Mouse (Mus musculus) erythroblast, adult 5-6 weeks (primary cell): ENCODE results near the gene Brap. TPM values are rescaled to one million over a fixed set of nuclear protein-coding genes. Genes with fewer than 3 reads are reported as not detected.
"Not testable (repeated sequence)": the region's sequence is repeated elsewhere in the genome, so short reads cannot be mapped to it uniquely, and the experiment has no call there.

Source experiments
- ATAC-seq: replicated peaks from 2 replicates; pipeline ENCODE4 v1.8.0; 2016; ENCODE audit warnings: moderate number of reproducible peaks, mild to moderate bottlenecking, moderate TSS enrichment, inconsistent platforms; ENCODE audit not compliant: poor library complexity, low FRiP score, severe bottlenecking
- total RNA-seq, 2 experiments: library from RNA; stranded (forward) in 1 of 2; stranded (reverse) in 1 of 2; fragments of 150-400 nt in 1 of 2; fragments of 200-764, 138-1000 nt in 1 of 2; gene quantifications; 2 replicates each; pipeline versions ENCODE4 v1.2.3 to v1.2.4; 2015 to 2017; ENCODE audit warnings: low replicate concordance in 2 of 2

The Brap gene
- 30.4 and 45.1 TPM in 2 replicates for total RNA-seq (2015; ENCODE audit: low replicate concordance)
- total RNA-seq (2017; ENCODE audit: low replicate concordance) = 67.0 and 88.8 TPM in 2 replicates

DNA sequence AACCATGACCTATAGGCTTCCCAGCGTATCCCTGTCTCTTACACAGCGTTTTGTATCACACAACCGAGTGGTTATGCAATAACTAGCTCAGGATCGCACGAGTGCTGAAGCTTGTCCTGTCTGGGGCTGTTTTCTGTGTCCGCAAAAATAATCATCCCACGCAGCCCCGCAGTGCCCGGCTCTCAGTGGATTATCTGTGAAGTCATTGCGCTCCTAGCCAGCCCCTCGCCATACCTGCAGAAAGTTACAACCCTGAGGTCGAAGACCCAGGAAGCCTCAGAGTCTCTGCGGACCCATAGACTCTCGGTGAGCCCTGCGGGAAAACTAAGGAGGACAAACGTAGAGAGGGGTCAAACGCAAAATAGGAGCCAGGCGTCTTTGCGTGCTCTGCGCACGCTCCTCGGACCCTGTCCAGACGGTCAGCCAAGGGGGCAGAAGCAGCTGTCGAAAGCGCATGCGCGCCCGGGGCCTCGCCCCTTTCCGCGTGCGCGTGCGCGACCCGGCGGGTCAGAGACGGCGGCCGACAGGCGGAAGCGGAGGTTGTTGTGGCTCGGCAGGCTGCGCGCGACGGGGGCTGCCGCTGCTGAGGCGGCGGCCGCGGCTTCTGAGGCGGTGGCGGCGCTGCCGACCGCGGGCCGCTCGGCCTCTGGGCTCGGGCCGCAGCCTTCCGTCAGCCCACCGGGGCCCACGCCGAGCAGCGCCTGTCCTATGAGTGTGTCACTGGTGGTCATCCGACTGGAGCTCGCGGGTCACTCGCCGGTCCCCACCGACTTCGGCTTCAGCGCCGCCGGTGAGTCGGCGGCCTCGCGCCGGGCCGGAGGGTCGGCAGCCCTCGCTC, at the start of gene Brap, which contains the start of gene Acad10:
TSS of gene Brap (plus strand) at position 505 of the 838 bp plus-strand sequence.
TSS of gene Acad10 (minus strand) at position 456 of the 838 bp plus-strand sequence.
- peak; percentile 90 for ATAC-seq

GRCm38 (mm10) chr5:121612036-121612435, 48.3 kb upstream of the Brap start:
- no peak for ATAC-seq

DNA sequence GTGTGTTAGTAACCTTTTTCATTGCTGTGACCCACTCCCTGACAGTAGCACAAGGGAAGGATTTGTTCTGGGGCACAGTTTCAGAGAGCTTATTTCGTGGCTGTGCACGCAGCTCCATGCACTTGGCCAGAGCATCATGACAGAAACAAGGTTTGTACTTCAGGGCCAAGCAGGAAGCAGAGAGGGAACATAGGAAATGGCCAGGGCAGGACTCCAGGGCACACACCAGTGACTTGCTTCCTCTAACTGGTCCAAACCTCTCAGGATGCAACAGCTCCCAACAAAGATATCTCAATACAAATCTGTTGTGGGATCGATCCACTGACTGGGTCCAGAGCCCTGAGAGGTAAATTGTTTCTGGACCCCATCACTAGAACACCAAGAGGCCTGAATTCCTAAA, 45.4 kb upstream of the Brap start:
- ATAC-seq = not testable (repeated sequence)

DNA sequence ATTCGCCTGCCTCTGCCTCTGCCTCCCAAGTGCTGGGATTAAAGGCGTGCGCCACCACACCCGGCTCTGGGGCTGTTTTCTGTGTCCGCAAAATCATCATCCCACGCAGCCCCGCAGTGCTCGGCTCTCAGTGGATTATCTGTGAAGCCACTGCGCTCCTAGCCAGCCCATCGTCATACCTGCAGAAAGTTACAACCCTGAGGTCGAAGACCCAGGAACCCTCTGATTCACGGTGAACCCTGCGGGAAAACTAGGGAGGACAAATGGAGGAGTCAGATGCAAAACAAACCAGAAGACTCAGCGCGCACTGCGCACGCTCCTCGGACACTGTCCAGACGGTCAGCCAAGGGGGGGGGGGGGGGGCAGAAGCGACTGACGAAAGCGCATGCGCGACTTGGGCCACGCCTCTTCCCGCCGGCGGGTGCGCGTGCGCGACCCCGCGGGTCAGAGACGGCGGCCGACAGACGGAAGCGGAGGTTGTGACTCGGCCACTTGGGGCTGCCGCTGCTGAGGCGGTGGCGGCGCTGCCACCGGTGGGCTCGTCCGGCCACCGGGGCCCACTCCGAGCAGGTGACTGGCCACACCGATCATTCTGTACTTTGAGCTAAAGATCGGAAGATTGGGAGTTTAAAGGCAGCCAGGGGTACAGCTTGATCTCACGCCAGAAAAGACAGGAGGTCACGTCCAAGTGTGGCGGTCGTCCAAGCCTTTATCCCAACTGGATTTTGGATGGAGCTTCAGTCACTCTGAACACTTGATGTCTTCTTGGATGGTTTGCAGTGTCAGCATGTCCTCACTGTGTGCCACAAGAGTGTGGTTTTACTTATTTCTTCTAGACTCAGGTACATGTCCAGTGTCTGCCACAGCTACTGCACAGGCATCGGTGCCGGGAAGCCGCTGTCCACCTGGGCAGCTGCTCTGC, 41.5 kb upstream of the Brap start, which contains the start of gene Acad12:
TSS of gene Acad12 (minus strand) at position 347 of the 922 bp plus-strand sequence.
- ATAC-seq = peak; percentile 79

DNA sequence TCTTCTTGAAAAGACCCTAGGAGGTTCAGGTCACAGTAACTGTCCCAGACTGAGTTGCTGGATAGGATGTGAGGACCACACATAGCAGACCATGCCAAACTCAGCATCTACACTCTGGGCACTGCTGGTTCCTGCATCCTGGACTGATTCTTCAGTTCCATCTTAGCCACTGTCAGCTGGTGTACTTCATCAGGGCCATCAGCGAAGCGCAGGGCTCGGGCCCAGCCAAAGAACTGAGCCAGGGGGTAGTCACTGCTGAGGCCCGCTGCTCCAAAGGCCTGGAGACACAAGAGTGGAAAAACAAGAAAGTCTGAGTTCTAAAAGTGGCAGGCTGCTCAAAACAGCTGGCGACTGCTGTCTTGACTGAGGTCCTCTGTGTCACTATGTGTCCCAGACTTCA, 39.3 kb upstream of the Brap start:
- no peak for ATAC-seq

DNA sequence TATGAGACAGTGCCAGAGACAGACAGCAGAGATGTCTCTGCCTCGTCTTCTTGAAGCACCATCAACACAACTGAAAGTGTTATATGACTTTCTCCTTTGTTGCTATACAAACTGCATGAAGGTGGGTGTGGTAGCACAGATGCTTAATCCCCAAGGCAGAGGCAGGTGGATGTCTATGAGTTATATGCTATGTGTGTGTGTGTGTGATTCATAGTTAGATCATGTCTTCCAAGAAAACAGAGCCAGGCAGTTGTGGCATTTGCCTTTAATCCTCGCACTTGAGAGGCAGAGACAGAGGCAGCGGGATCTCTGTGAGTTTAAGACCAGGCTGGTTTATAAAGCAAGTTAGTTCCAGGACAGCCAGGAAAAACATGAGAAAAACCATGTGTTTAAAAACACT, 37.1 kb upstream of the Brap start:
- no peak for ATAC-seq

DNA sequence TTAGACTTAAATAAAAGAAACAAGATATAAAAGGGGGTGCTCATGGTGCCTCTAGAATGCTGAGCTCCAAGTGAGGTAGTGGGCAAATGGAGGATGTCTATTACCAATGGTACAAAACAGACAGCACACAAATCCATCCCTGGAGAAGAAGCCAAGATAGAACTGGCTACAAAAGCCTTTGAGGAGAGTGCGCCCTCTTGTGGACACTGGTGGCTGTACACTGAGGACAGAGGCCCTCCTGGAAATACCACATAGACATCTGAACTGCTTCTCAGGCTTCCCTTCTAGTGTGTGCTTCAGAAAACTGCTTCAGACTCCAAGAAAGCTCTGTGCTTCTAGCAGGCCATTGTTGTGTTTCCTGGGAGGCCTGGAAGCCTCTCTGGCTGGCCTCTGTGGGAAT, 32.5 kb upstream of the Brap start:
- ATAC-seq = peak; percentile 80

DNA sequence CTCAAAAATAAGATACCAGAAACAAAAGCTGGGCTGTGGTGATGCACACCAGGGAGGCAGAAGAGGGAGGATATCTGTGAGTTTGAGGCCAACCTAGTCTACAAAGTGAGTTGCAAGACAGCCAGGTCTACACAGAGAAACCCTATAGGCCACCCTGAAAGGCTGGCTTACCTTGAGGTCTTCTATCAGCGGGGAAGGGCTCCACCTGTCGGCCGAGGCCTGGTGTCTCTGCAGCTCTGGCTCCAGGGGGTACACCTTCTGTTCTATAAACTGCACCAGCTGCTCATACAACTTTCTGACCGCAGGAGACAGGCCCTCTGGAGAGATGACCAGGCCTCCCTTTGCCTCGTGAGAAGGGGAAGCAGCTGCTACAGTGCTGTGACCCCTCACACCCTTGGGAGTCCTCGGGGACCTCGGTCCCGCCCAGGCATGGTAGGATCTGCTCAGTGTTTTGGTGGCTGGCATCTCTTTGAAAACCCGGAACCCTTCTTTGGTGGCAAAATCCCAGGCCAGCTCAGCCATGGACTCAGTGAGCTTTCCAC, 29.2 kb upstream of the Brap start:
- not testable (repeated sequence) for ATAC-seq

DNA sequence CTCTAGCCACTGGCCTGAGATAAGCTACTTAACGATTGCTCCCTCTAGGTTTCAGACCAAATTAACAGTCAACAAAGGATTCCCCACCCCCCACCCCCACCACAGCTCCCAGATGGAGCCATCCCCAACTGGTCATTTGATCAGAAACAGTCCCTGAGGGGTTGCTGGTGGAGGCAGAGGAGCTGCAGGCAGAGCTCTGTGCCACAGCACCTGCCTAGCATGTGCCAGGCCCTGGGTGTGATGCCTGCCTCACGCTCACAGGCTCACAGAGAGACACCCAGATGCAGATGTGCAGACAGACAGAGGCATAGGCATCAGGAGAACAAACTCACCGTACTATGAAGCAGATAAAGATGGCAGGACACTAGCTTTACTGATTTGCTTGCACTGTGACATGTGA, 27.6 kb upstream of the Brap start:
- no peak for ATAC-seq

GRCm38 (mm10) chr5:121634668-121635067, 25.7 kb upstream of the Brap start:
- ATAC-seq = no peak

- ATAC-seq = no peak
These were observed 23.1 kb upstream of the Brap start for GRCm38 (mm10) chr5:121637296-121637695.

GRCm38 (mm10) chr5:121639601-121640000, 20.8 kb upstream of the Brap start:
- no peak for ATAC-seq

DNA sequence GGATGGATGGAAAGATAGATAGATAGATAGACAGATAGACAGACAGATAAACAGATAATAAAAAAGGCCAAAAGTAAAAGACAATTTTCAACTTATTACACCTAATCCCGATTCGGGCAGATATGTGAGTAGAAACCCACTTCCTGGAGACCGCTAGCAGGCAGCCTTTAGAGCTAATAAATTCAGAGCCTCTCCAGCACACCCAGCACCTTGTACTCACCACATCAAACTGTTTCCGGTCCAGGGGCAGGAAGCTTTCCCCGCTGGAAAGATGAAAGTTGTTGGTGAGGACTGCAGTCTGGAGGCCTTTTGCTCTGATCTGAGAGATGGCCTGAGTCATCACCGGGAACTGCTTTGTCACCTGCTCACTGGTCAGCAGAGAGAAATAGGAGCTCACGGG, 11.2 kb upstream of the Brap start:
- 0 out of 2 replicates have a peak, but pooled peaks have one; percentile 24 for ATAC-seq

DNA sequence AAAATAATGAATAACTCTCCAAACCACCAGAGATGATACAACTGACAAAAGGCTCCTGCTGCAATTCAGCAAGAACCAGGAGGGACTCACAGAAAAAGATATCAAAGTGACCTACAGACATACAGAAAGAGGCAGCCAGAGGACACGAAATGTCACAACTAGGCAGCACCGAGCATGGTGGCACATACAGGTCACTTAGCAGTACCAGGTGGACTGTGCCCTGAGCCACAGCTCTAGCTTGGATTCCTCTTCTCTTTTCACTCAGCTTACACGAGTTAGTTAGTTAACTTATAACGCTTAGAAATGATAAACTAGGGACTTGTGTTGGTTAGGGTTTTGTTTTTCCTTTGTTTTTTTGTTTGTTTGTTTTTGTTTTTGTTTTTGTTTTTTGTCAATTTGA, 5.8 kb upstream of the Brap start:
- no peak for ATAC-seq

DNA sequence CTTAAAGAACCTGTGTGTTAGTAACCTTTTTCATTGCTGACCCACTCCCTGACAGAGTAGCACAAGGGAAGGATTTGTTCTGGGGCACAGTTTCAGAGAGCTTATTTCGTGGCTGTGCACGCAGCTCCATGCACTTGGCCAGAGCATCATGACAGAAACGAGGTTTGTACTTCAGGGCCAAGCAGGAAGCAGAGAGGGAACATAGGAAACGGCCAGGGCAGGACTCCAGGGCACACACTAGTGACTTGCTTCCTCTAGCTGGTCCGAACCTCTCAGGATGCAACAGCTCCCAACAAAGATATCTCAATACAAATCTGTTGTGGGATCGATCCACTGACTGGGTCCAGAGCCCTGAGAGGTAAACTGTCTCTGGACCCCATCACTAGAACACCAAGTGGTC, 3.5 kb upstream of the Brap start:
- ATAC-seq = not testable (repeated sequence)

GRCm38 (mm10) chr5:121657656-121658055, 2.7 kb upstream of the Brap start:
- ATAC-seq = not testable (repeated sequence)

- 0 out of 2 replicates have a peak, but pooled peaks have one; percentile 37 for ATAC-seq
These were observed 513 bp downstream of the Brap start for GRCm38 (mm10) chr5:121660897-121661254.

GRCm38 (mm10) chr5:121661494-121661893, 1.1 kb downstream of the Brap start:
- no peak for ATAC-seq

DNA sequence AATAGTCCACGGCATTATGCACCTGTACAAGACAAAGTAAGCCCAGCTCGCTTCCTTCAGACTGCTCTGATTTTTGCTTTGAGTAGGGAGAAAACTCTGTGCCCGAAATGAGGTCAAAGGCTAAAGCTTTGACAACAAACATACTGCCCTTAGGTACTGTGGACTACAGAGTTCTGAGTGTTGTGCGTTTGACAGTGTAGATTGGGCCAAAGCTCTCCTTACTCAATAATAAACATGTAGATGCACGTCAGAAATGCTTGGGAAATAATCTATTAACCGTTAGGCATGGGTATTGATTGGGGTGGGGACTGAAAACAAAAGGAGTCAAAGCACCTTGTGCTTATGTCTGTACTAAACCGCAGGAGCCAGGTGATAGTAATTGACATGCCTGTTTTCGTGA, 3.1 kb downstream of the Brap start:
- ATAC-seq = no peak

DNA sequence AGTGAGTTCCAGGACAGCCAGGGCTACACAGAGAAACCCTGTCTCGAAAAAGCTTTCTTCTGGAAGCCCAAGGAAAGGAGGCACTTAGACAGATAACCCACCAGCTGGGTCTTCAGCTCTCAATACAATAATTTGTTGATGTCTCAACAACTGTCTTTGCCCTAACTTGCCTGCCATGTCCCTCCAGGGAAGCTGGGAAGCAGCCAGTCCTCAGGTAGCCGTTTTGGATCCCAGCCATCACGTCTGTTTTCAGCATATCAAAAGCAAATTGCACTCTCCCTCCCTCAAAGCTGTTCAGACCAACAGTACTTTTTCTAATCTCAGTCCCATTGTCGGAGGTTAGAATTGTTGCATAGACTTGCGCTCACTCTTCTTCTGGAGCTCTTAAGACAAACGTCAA, 3.7 kb downstream of the Brap start:
- ATAC-seq = no peak
